In the genomic region with DNA sequence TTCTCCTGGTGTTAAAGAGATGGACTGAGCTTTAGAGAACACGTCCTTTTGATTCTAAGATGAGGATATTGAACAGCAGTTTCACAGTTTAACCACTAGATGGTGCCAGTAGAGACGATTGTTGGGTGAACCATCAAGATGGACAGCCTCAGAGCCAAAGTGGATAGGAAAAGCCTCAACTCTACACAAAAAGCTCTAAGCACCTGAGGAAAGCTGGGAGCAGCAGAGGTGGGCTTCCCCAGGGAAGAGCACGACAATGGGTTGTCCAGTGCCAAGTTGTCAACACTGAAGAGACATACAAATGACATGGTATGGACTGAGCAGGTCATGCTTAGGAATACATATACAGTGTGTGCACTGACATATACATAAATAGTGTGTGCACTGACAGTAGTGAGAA, we compare ENCODE assay signal across 9 mouse cellular contexts. TPM values are rescaled to one million over a fixed set of nuclear protein-coding genes. Genes with fewer than 3 reads are reported as not detected.
DNase-seq lines count a peak whose midpoint lies in the region; ATAC-seq and TF ChIP-seq lines count a peak whose summit lies in the region.
"Had no signal": no experiment of that assay in that cellular context is flagged by ENCODE, and none has a peak within 500 bp of the region (broad histone marks: within the 10 kb centered on the region; RNA-seq: fewer than 3 reads in every experiment).

No protein-coding gene starts in this region.

- H3K27me3 ChIP-seq in heart, adult 2 months (ENCODE audit: control insufficient read depth, insufficient read depth, low read length): no peaks in the 10 kb centered on the region
- no peaks in the 10 kb centered on the region for H3K27me3 ChIP-seq in neural tube, embryonic 11.5 days (ENCODE audit: control insufficient read depth, insufficient read depth, low read length)
- H3K27me3 ChIP-seq in neural tube, embryonic 15.5 days (replicated peaks): no peaks in the 10 kb centered on the region
- H3K27me3 ChIP-seq: liver, embryonic 13.5 days had no signal

- H3K27ac ChIP-seq in heart, adult 2 months: no peak overlapping the region
- H3K27ac ChIP-seq in neural tube, embryonic 11.5 days (ENCODE audit: low read depth, low read length): no peak overlapping the region
- no peak overlapping the region for H3K27ac ChIP-seq in neural tube, embryonic 15.5 days (replicated peaks)
- H3K27ac ChIP-seq: liver, embryonic 13.5 days had no signal

- no peak overlapping the region for H3K9ac ChIP-seq in heart, adult 2 months (ENCODE audit: low read depth, low read length)
- no peak overlapping the region for H3K9ac ChIP-seq in neural tube, embryonic 11.5 days (ENCODE audit: low read length)
- H3K9ac ChIP-seq in neural tube, embryonic 15.5 days (replicated peaks): no peak overlapping the region
- H3K9ac ChIP-seq: liver, embryonic 13.5 days had no signal

- no peak for TF ChIP-seq EP300 in heart, adult 2 months (IDR thresholded peaks at IDR 0.05; ENCODE audit: insufficient read depth, low read depth, low read length)

- TF ChIP-seq CTCF in heart, adult 2 months (IDR thresholded peaks at IDR 0.05): peak; percentile 84

- no peaks in the 10 kb centered on the region for H3K36me3 ChIP-seq in heart, adult 2 months (ENCODE audit: control insufficient read depth, insufficient read depth, low read length)
- H3K36me3 ChIP-seq in neural tube, embryonic 11.5 days (ENCODE audit: control insufficient read depth, insufficient read depth, low read length): no peaks in the 10 kb centered on the region
- no peaks in the 10 kb centered on the region for H3K36me3 ChIP-seq in neural tube, embryonic 15.5 days
- H3K36me3 ChIP-seq: liver, embryonic 13.5 days had no signal

- peak; percentile 72; the same call in 1 of the 2 replicates for ATAC-seq in neural tube, embryonic 11.5 days (ENCODE audit: insufficient read depth, low FRiP score, low TSS enrichment)
- no peak for ATAC-seq in neural tube, embryonic 15.5 days (ENCODE audit: low FRiP score)

- H3K79me2 ChIP-seq in heart, adult 2 months (replicated peaks; ENCODE audit: control insufficient read depth, insufficient read depth, low read length): no peaks in the 10 kb centered on the region

- 3% methylated on average over 3 of the region's 3 CpGs for WGBS in heart, adult 2 months
- WGBS in neural tube, embryonic 11.5 days: 4% methylated on average over 3 of the region's 3 CpGs
- WGBS in neural tube, embryonic 15.5 days: 5% methylated on average over 3 of the region's 3 CpGs

- H3K9me3 ChIP-seq in neural tube, embryonic 11.5 days (ENCODE audit: control insufficient read depth, low read length): no peaks in the 10 kb centered on the region
- no peaks in the 10 kb centered on the region for H3K9me3 ChIP-seq in neural tube, embryonic 15.5 days (replicated peaks)
- H3K9me3 ChIP-seq: liver, embryonic 13.5 days had no signal

- no peak for TF ChIP-seq POLR2A in heart, adult 2 months (IDR thresholded peaks at IDR 0.05; ENCODE audit: insufficient read depth, low read depth, low read length)

- H3K4me3 ChIP-seq in heart, adult 2 months: no peak overlapping the region
- no peak overlapping the region for H3K4me3 ChIP-seq in neural tube, embryonic 11.5 days (ENCODE audit: low read depth, low read length)
- H3K4me3 ChIP-seq in neural tube, embryonic 15.5 days (replicated peaks): no peak overlapping the region
- H3K4me3 ChIP-seq: liver, embryonic 13.5 days had no signal

- intact Hi-C loops in heart, adult 2 months (cut with DNase I): loop anchor here (5.0 kb wide), 1 partner anchor 98 kb away; no protein-coding TSS in a partner anchor
- intact Hi-C loops in heart, postnatal 25 days (cut with DNase I): loop anchor here (5.0 kb wide), 2 partner anchors 98 to 163 kb away; no protein-coding TSS in a partner anchor
- intact Hi-C loops in left cerebral cortex, postnatal 10 days (cut with DNase I): loop anchor here (10.0 kb wide), 1 partner anchor 101 kb away; no protein-coding TSS in a partner anchor

- DNase-seq in heart, adult 2 months: no peak
- no peak for DNase-seq in heart, postnatal 25 days (ENCODE audit: low spot score)
- DNase-seq in neural tube, embryonic 11.5 days (ENCODE audit: low spot score): peak; percentile 30
- peak; percentile 81 for DNase-seq in embryo, embryonic 10.5 days (ENCODE audit: low spot score)
- peak; percentile 58 for DNase-seq in naive thymus-derived CD4-positive, alpha-beta T cell, adult 2 months (ENCODE audit: low read depth)
- no peak for DNase-seq in left cerebral cortex, postnatal 10 days (ENCODE audit: extremely low spot score in 1 of 2, low spot score in 2 of 2)
- DNase-seq in right cerebral cortex, postnatal 10 days (ENCODE audit: low spot score in 2 of 2): no peak
- DNase-seq: liver, embryonic 13.5 days had no signal

- no peaks in the 10 kb centered on the region for H3K4me1 ChIP-seq in heart, adult 2 months (ENCODE audit: control insufficient read depth, insufficient read depth, low read length)
- peaks cover 4% of the 10 kb centered on the region; the same call in 1 of the 2 replicates for H3K4me1 ChIP-seq in neural tube, embryonic 11.5 days (ENCODE audit: control insufficient read depth, insufficient read depth, low read length)
- H3K4me1 ChIP-seq in neural tube, embryonic 15.5 days: no peaks in the 10 kb centered on the region

- no peak overlapping the region for H3K4me2 ChIP-seq in neural tube, embryonic 11.5 days (ENCODE audit: low read depth)
- H3K4me2 ChIP-seq in neural tube, embryonic 15.5 days: no peak overlapping the region
- H3K4me2 ChIP-seq: liver, embryonic 13.5 days had no signal

RNA-seq across cellular contexts. Expression of a gene that starts 12.1 kb away (rescaled TPM):
- under 1 TPM; 0.16 to 0.37 TPM for total RNA-seq in heart, adult 2 months (2021)
- polyA plus RNA-seq in heart, adult 2 months (2012; rRNA removed): 0.06 and 0.29 TPM in 2 replicates
- under 1 TPM; 0.39 to 0.45 TPM for total RNA-seq in heart, postnatal 25 days (2021)
- polyA plus RNA-seq in neural tube, embryonic 11.5 days (2014; fragmentation: Nextera tagmentation; extraction: Ambion mirVana): 2.6 and 2.7 TPM in 2 replicates
- 2.8 and 3.2 TPM in 2 replicates for polyA plus RNA-seq in neural tube, embryonic 15.5 days (2015; fragmentation: Nextera tagmentation; extraction: Ambion mirVana)
- 10 to 100 TPM in 1 of 2 experiments, 1 to 10 TPM in 1; 9.6 to 11.3 TPM for total RNA-seq in left cerebral cortex, postnatal 10 days (2021)

Comparison
In these comparisons a context has a peak if more than half of its experiments do, and no peak if none do; other contexts are left out.
1. DNase-seq: peak in neural tube, embryonic 11.5 days (single experiment), embryo, embryonic 10.5 days (single experiment) and naive thymus-derived CD4-positive, alpha-beta T cell, adult 2 months (single experiment); none in heart, adult 2 months (0 of 2), heart, postnatal 25 days (single experiment), left cerebral cortex, postnatal 10 days (0 of 2) and right cerebral cortex, postnatal 10 days (0 of 2).
2. RNA of a gene that starts 12.1 kb away (total RNA-seq): 9.6 to 11.3 TPM in left cerebral cortex, postnatal 10 days; 0.39 to 0.45 TPM in heart, postnatal 25 days and 0.16 to 0.37 TPM in heart, adult 2 months; every median in the first group is over 4 times any median in the second.